Mouse (Mus musculus) lung, adult 18-20 months (tissue): ENCODE measurements around the gene Zswim4.

Experiments used
- DNase-seq, 2 experiments: peaks; one replicate each; pipeline ENCODE4 v3.0.0; 2022; ENCODE audit warnings: mixed read lengths in 2 of 2

Zswim4 gene

GRCm38 (mm10) chr8:84180530-84181190, 56.2 kb downstream of the Zswim4 start:
- peak in 1 of 2 experiments; percentile 16 for DNase-seq

- no peak for DNase-seq
Measured at GRCm38 (mm10) chr8:84179946-84180345, 56.9 kb downstream of the Zswim4 start.

DNA sequence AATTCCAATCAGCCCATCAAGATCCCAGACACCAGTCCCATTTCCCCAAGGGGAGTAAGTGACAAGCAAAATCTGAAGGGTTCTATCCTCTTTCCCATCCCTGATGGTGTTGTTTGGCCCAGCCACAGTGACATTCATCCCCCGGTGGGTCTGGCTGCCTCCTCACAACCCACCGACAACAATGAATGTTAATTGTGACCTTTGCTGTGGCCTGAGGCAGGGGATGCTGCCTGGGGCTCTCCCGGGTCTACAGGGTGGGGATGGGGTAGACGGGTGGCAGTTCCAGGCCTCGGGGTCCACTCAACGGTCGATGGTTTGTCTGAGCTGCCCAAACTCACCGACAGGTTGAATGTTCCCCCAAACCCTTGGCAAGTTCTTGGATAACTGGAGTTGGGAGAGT, 58.3 kb downstream of the Zswim4 start:
- no peak for DNase-seq

GRCm38 (mm10) chr8:84177405-84177804, 59.5 kb downstream of the Zswim4 start:
- no peak for DNase-seq

DNA sequence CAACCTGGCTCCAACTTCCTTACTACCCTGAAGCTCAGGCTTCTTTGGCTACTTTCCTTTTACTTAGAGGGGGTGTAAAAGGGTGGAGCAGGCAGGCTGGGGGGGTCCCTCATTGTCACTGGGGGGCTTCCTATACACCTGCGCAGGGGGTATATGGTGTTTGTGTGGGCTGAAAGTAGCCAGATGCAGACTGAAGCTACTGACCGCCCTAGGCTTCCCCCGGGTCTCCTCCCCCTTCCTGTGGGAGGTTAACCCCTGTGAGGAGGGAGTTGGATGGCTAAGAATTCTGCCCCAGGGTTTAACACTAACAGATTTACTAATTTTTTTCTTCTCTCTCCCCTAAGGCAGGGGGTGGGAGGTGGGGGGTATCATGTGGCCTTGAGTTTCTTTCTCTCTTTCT, 60.3 kb downstream of the Zswim4 start:
- DNase-seq = no peak

- no peak for DNase-seq
Measured at GRCm38 (mm10) chr8:84173861-84174260, 63.0 kb downstream of the Zswim4 start.

GRCm38 (mm10) chr8:84170096-84170495, 66.8 kb downstream of the Zswim4 start:
- DNase-seq = no peak

DNA sequence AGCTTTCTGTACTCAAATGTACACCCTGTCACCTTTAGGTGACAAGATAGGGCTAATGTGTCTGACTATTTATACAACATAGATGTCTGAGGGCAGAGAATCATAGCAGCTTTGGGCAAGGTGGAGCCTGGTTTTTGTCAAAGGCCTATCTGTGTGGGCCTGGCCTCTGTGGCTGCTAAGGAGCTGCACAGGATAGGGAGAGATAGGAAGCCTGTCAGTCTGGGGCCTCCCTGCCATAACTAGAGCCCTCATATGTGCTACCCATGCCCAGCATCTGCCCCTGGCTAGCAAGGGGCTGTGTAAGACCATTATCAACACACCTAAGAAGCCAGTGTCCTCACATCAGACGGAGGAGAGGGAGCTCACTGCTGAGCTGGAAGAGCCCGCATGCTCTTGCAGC, 69.2 kb downstream of the Zswim4 start:
- DNase-seq = no peak
